Mouse (Mus musculus): ENCODE data around the gene Eea1.
A peak's percentile ranks its signal among the peaks of the same experiment; 100 is the strongest.
"Not testable (repeated sequence)": the region's sequence is repeated elsewhere in the genome, so short reads cannot be mapped to it uniquely, and the experiment has no call there.

The Eea1 gene

DNA sequence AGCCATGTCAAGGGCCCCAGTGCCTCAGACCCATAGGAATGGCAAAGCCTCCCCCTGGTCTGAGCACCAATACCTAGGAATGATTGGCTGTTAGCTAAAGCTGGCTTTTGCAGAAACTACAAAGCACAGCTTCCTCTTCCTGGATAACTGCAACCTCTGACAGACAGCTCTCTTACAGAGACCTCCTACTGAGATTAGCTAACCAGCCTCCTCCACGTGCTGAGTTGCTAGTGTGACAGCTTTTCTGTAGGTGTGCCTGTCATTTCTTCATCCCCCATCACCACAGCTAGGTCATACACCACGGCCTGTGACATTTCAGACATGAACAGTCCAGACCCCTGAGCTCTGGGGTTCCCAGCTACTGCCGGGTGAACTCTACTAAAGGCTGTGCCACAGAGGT is 126.9 kb downstream of the Eea1 start:
- DNase-seq (ENCODE audit: low spot score): no peak

GRCm38 (mm10) chr10:96074386-96074785 is 133.9 kb downstream of the Eea1 start:
- no peak for DNase-seq (ENCODE audit: low spot score)

- DNase-seq (ENCODE audit: low spot score): peak; percentile 5
Measured at GRCm38 (mm10) chr10:96075403-96075802, 135.0 kb downstream of the Eea1 start.

GRCm38 (mm10) chr10:96075880-96076279 is 135.4 kb downstream of the Eea1 start:
- DNase-seq (ENCODE audit: low spot score): no peak

DNA sequence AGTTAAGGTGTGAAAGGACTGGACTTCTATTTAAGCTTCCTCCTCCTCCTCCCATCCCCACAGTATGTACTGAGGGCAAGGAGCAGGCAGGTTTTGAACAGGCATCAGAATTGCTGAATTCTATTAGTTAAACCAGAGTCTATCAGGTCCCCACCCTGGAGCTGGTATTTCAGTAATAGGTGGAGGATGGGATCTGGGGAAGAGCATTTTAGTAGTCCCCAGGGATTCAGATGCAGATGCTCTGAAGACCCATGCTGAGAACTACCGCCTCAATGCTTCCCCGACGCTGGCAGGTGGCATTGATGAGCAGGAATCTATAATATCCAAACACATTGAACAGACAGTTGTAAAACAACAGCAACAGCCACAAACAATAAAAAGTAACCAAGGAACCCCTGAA is 136.0 kb downstream of the Eea1 start:
- DNase-seq (ENCODE audit: low spot score): no peak

- DNase-seq (ENCODE audit: low spot score): not testable (repeated sequence)
Measured at GRCm38 (mm10) chr10:96077480-96078066, 137.1 kb downstream of the Eea1 start.

GRCm38 (mm10) chr10:96079823-96080222 is 139.4 kb downstream of the Eea1 start:
- no peak for DNase-seq (ENCODE audit: low spot score)

DNA sequence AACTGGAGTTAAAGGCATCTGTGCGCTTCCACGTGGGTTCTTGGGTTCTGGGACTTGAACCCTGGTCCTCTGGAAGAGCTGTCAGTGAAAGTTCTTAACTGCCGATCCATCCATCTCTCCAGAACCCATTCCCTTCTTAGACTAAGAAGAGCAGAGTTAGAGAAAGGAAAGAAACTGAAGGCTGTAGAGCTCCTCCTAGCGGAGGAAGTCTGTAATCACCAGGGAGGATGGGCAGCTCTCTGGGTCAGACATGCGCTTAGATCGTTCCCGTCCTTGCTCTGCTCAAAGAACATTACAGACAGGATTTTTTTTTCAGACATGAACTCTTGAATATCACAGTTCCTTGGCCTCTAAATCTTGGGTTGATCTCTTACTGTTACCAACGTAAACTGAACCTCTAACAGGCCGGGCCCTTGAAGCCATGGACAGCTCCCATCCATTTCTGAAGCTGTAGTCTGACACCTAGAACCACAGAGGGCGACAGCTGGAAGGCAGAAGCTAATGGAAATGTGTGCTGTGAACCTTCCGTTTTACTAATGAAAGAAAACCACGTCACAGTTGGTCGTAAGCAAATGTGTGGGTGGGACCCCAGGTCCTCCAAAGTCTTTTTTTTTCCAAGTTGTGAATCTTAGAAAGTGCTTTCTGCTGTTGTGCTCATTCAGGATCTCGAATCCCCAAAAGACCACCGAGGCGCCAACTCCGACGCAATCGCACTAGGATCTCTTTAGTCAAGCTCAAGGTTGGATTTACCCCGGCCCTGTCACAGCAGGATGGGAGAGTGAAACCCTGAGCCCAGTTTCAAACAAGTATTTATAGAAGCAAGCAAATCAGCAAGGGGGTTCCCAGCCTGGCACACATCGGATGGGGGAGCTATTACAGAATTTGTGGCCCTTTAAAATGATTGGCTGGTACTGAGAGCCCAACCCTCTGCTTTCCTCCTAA is 140.3 kb downstream of the Eea1 start:
- DNase-seq (ENCODE audit: low spot score): peak; percentile 13

GRCm38 (mm10) chr10:96082203-96082602 is 141.8 kb downstream of the Eea1 start:
- no peak for DNase-seq (ENCODE audit: low spot score)

GRCm38 (mm10) chr10:96089744-96090143 is 149.3 kb downstream of the Eea1 start:
- DNase-seq (ENCODE audit: low spot score): no peak

GRCm38 (mm10) chr10:96090388-96090787 is 149.9 kb downstream of the Eea1 start:
- no peak for DNase-seq (ENCODE audit: low spot score)

DNA sequence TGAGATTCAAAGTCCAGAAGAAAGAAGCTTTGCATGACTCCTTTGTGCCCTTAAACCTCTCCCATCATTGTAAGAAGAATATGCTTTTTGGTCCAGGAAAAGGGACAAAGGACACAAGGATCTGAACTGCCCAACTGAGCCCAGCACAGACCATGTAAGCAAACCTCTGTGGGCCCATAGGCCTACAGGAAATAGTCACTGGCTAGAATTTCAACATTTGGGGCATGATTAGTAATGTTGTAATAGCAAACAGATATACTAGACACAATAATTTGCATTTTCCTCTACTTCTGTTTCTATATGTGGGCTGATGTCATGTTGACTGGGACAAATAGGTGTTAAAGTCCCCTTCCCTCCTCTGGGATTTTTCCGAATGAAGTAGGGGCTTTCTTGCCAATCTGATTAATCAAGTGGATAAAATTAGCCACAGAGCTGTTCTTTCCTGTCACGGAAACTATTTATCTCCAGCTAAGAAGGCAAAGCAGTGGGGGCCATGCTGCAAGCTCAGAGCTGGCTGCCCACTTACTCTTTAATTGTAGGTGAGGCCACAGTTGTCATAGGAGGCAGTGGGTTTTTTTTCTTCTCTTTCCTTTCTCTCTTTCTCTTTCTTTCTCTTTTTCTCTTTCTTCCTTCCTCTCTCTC is 153.6 kb downstream of the Eea1 start:
- no peak for DNase-seq (ENCODE audit: low spot score)

DNA sequence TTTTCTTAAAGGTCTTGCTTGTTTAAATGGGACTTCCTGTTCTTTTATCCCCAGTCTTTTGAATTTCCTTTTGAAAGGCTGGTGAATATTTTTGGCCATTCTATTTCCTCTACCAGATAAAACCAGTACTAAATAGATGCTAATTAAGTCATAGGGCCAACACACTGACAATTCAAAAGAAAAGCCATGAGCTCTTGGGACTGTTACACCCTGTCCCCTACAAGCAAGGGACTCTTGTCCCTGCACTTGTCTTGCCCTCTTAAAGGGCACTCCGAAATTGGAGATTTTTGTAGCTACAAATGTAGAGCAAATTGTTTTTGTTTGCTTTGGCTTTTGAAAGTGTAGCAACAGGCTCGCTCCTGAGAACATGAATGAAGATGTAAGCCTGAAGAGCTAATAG is 154.1 kb downstream of the Eea1 start:
- DNase-seq (ENCODE audit: low spot score): no peak
